Mouse (Mus musculus) monocyte, adult 5-6 weeks (primary cell): ENCODE data around the gene Ucn3. TPM values are rescaled to one million over a fixed set of nuclear protein-coding genes. Genes with fewer than 3 reads are reported as not detected.
"Not testable (repeated sequence)": the region's sequence is repeated elsewhere in the genome, so short reads cannot be mapped to it uniquely, and the experiment has no call there.

Experiments
- ATAC-seq: fragments of 153-309, 156-312 bp; replicated peaks from 2 replicates; pipeline ENCODE4 v1.8.0; 2017; ENCODE audit warnings: mild to moderate bottlenecking; ENCODE audit not compliant: low TSS enrichment, insufficient number of reproducible peaks, severe bottlenecking, poor library complexity, low FRiP score
- total RNA-seq: library from RNA; stranded (forward); fragments of 200-1000, 200-491, 200-594 nt; gene quantifications from 3 replicates; pipeline ENCODE4 v1.2.3, GENCODE M21; 2017

The Ucn3 gene
- not detected in 3 replicates for total RNA-seq

GRCm38 (mm10) chr13:3945249-3945648, at the start of gene Ucn3:
TSS of gene Ucn3 (minus strand) at chr13:3945349.
- ATAC-seq, result no peak

GRCm38 (mm10) chr13:3992081-3992480, 46.9 kb upstream of the Ucn3 start:
- ATAC-seq, result no peak

- no peak for ATAC-seq
These were observed 23.7 kb upstream of the Ucn3 start for GRCm38 (mm10) chr13:3968849-3969248.

- ATAC-seq, result no peak
These were observed 6.2 kb upstream of the Ucn3 start for GRCm38 (mm10) chr13:3951198-3951914.

- no peak for ATAC-seq
These were observed 4.3 kb upstream of the Ucn3 start for GRCm38 (mm10) chr13:3949477-3949876.

GRCm38 (mm10) chr13:3947267-3947666, 2.1 kb upstream of the Ucn3 start:
- no peak for ATAC-seq

- no peak for ATAC-seq
These were observed 450 bp downstream of the Ucn3 start for GRCm38 (mm10) chr13:3944699-3945098.

- no peak for ATAC-seq
These were observed 19.1 kb downstream of the Ucn3 start for GRCm38 (mm10) chr13:3926046-3926445.

GRCm38 (mm10) chr13:3925632-3926031, 19.5 kb downstream of the Ucn3 start:
- no peak for ATAC-seq

GRCm38 (mm10) chr13:3924483-3924882, 20.7 kb downstream of the Ucn3 start:
- ATAC-seq, result no peak

- peak; percentile 95 for ATAC-seq
These were observed 27.4 kb downstream of the Ucn3 start, which contains the start of the genes Net1 and Tubal3 for GRCm38 (mm10) chr13:3917571-3918311. TSS of gene Net1 (minus strand) at chr13:3918220. TSS of gene Tubal3 (plus strand) at chr13:3918274.

GRCm38 (mm10) chr13:3913504-3913903, 31.6 kb downstream of the Ucn3 start:
- ATAC-seq, result no peak

- no peak for ATAC-seq
These were observed 34.8 kb downstream of the Ucn3 start for GRCm38 (mm10) chr13:3910356-3910755.

- ATAC-seq, result no peak
These were observed 36.9 kb downstream of the Ucn3 start for GRCm38 (mm10) chr13:3908262-3908661.

GRCm38 (mm10) chr13:3907151-3907696, 37.9 kb downstream of the Ucn3 start:
- no peak for ATAC-seq

- no peak for ATAC-seq
These were observed 45.8 kb downstream of the Ucn3 start for GRCm38 (mm10) chr13:3899301-3899700.

GRCm38 (mm10) chr13:3898202-3898601, 46.9 kb downstream of the Ucn3 start:
- not testable (repeated sequence) for ATAC-seq

GRCm38 (mm10) chr13:3896913-3897312, 48.2 kb downstream of the Ucn3 start:
- peak; percentile 65 for ATAC-seq

GRCm38 (mm10) chr13:3896032-3896431, 49.1 kb downstream of the Ucn3 start:
- ATAC-seq, result no peak
